In the genomic region with DNA sequence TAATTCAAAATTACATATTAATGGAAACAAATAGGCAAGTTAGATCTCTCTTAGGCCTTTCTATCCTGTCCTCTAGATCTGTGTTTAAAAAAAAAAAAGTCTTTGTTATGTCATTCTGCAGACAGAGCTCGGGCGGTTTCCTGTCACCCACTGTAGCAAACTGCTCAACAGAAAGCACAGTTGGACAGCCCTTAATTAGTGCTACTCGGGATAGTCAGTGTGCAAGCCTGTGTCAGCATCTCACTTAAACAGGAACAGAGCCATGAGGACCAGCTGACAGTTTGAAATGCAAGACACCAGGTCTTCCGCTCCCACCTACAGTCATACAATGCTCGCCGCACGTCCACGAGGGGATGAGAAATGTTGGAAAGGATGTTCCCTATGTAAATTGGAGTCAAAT, we compare ENCODE assay signal across 19 mouse cellular contexts.
DNase-seq lines count a peak whose midpoint lies in the region; ATAC-seq and TF ChIP-seq lines count a peak whose summit lies in the region.
"Had no signal": no experiment of that assay in that cellular context is flagged by ENCODE, and none has a peak within 500 bp of the region (broad histone marks: within the 10 kb centered on the region; RNA-seq: fewer than 3 reads in every experiment).

No protein-coding gene starts in this region.

- H3K4me3 ChIP-seq in hindbrain, embryonic 12.5 days: no peak overlapping the region
- H3K4me3 ChIP-seq in hindbrain, embryonic 10.5 days: no peak overlapping the region
- no peak overlapping the region for H3K4me3 ChIP-seq in midbrain, embryonic 15.5 days
- no peak overlapping the region for H3K4me3 ChIP-seq in midbrain, embryonic 10.5 days
- H3K4me3 ChIP-seq in forebrain, postnatal 0 days (ENCODE audit: low read depth, low read length): no peak overlapping the region
- no peak overlapping the region for H3K4me3 ChIP-seq in heart, embryonic 11.5 days (ENCODE audit: low read depth, low read length)
- H3K4me3 ChIP-seq: embryonic facial prominence, embryonic 10.5 days; heart, adult 2 months; heart, embryonic 12.5 days had no signal

- no peak for DNase-seq in hindbrain, embryonic 10.5 days (ENCODE audit: low spot score)
- DNase-seq in midbrain, embryonic 10.5 days (ENCODE audit: low spot score): no peak
- DNase-seq in forebrain, postnatal 0 days: no peak
- no peak for DNase-seq in adrenal gland, adult 2 months
- DNase-seq: adrenal gland, postnatal 25 days; cerebellum, adult 2 months; cerebellum, postnatal 10 days; gastrocnemius, postnatal 14 days; heart, adult 2 months had no signal

- no peaks in the 10 kb centered on the region for H3K4me1 ChIP-seq in hindbrain, embryonic 12.5 days
- no peaks in the 10 kb centered on the region for H3K4me1 ChIP-seq in hindbrain, embryonic 10.5 days (replicated peaks)
- H3K4me1 ChIP-seq in midbrain, embryonic 15.5 days: peaks cover 3% of the 10 kb centered on the region; the same call in 1 of the 2 replicates
- H3K4me1 ChIP-seq in midbrain, embryonic 10.5 days: no peaks in the 10 kb centered on the region; the same call in 1 of the 2 replicates
- H3K4me1 ChIP-seq in forebrain, postnatal 0 days (ENCODE audit: insufficient read depth): no peaks in the 10 kb centered on the region
- no peaks in the 10 kb centered on the region for H3K4me1 ChIP-seq in heart, embryonic 11.5 days (ENCODE audit: control insufficient read depth, insufficient read depth, low read length)
- H3K4me1 ChIP-seq: embryonic facial prominence, embryonic 10.5 days; heart, embryonic 12.5 days had no signal

- H3K9ac ChIP-seq in hindbrain, embryonic 12.5 days: no peak overlapping the region
- H3K9ac ChIP-seq in midbrain, embryonic 15.5 days: no peak overlapping the region
- H3K9ac ChIP-seq in forebrain, postnatal 0 days: no peak overlapping the region
- no peak overlapping the region for H3K9ac ChIP-seq in heart, embryonic 11.5 days (ENCODE audit: low read depth, low read length)
- H3K9ac ChIP-seq: heart, embryonic 12.5 days had no signal

- no peaks in the 10 kb centered on the region for H3K36me3 ChIP-seq in hindbrain, embryonic 12.5 days
- no peaks in the 10 kb centered on the region for H3K36me3 ChIP-seq in hindbrain, embryonic 10.5 days
- no peaks in the 10 kb centered on the region for H3K36me3 ChIP-seq in midbrain, embryonic 15.5 days (replicated peaks)
- no peaks in the 10 kb centered on the region for H3K36me3 ChIP-seq in midbrain, embryonic 10.5 days
- no peaks in the 10 kb centered on the region for H3K36me3 ChIP-seq in forebrain, postnatal 0 days (ENCODE audit: insufficient read depth)
- no peaks in the 10 kb centered on the region for H3K36me3 ChIP-seq in heart, embryonic 11.5 days (ENCODE audit: control insufficient read depth, insufficient read depth, low read length)
- H3K36me3 ChIP-seq: embryonic facial prominence, embryonic 10.5 days; heart, embryonic 12.5 days had no signal

- no peak for TF ChIP-seq CTCF in forebrain, postnatal 0 days (IDR thresholded peaks at IDR 0.05; ENCODE audit: low read depth)

- ATAC-seq in hindbrain, embryonic 12.5 days (ENCODE audit: low FRiP score): 0 out of 2 replicates have a peak, but pooled peaks have one; percentile 26
- peak; percentile 30; the same call in 1 of the 2 replicates for ATAC-seq in midbrain, embryonic 15.5 days (replicated peaks)
- ATAC-seq in forebrain, postnatal 0 days: peak; percentile 59
- ATAC-seq in heart, embryonic 11.5 days (replicated peaks; ENCODE audit: insufficient number of reproducible peaks, low FRiP score, low TSS enrichment): no peak
- ATAC-seq: activated CD4-positive, CD25-positive, alpha-beta regulatory T cell, adult 4 months; hindbrain, embryonic 16.5 days; inflammation-experienced regulatory T-cells, adult 6 months; Patski had no signal

- 81% methylated on average over 8 of the region's 8 CpGs for WGBS in hindbrain, embryonic 12.5 days
- 85% methylated on average over 8 of the region's 8 CpGs for WGBS in hindbrain, embryonic 10.5 days
- WGBS in midbrain, embryonic 15.5 days: 70% methylated on average over 8 of the region's 8 CpGs
- 85% methylated on average over 8 of the region's 8 CpGs for WGBS in midbrain, embryonic 10.5 days
- WGBS in forebrain, postnatal 0 days: 48% methylated on average over 8 of the region's 8 CpGs
- 77% methylated on average over 8 of the region's 8 CpGs for WGBS in heart, embryonic 11.5 days (ENCODE audit: insufficient replicate concordance)

- H3K27ac ChIP-seq in hindbrain, embryonic 12.5 days: no peak overlapping the region
- H3K27ac ChIP-seq in hindbrain, embryonic 10.5 days: no peak overlapping the region
- no peak overlapping the region for H3K27ac ChIP-seq in midbrain, embryonic 15.5 days
- no peak overlapping the region for H3K27ac ChIP-seq in midbrain, embryonic 10.5 days (replicated peaks)
- no peak overlapping the region for H3K27ac ChIP-seq in forebrain, postnatal 0 days (ENCODE audit: low read depth, low read length)
- H3K27ac ChIP-seq in heart, embryonic 11.5 days (ENCODE audit: low read depth, low read length): no peak overlapping the region
- H3K27ac ChIP-seq: embryonic facial prominence, embryonic 10.5 days; heart, adult 2 months had no signal

- no peak overlapping the region for H3K4me2 ChIP-seq in hindbrain, embryonic 12.5 days (replicated peaks)
- H3K4me2 ChIP-seq in midbrain, embryonic 15.5 days: no peak overlapping the region
- H3K4me2 ChIP-seq in forebrain, postnatal 0 days (ENCODE audit: low read depth): no peak overlapping the region
- no peak overlapping the region for H3K4me2 ChIP-seq in heart, embryonic 11.5 days
- H3K4me2 ChIP-seq: heart, embryonic 12.5 days had no signal

- no peaks in the 10 kb centered on the region for H3K9me3 ChIP-seq in hindbrain, embryonic 12.5 days (replicated peaks)
- no peaks in the 10 kb centered on the region for H3K9me3 ChIP-seq in hindbrain, embryonic 10.5 days
- no peaks in the 10 kb centered on the region for H3K9me3 ChIP-seq in midbrain, embryonic 15.5 days
- H3K9me3 ChIP-seq in midbrain, embryonic 10.5 days (replicated peaks): no peaks in the 10 kb centered on the region
- H3K9me3 ChIP-seq in forebrain, postnatal 0 days (ENCODE audit: low read length): no peaks in the 10 kb centered on the region
- no peaks in the 10 kb centered on the region for H3K9me3 ChIP-seq in heart, embryonic 11.5 days (replicated peaks; ENCODE audit: control insufficient read depth, low read length)
- H3K9me3 ChIP-seq: embryonic facial prominence, embryonic 10.5 days; heart, embryonic 12.5 days had no signal

- no peaks in the 10 kb centered on the region for H3K27me3 ChIP-seq in hindbrain, embryonic 12.5 days
- H3K27me3 ChIP-seq in hindbrain, embryonic 10.5 days (ENCODE audit: insufficient read depth, poor library complexity, severe bottlenecking): no peaks in the 10 kb centered on the region
- H3K27me3 ChIP-seq in midbrain, embryonic 15.5 days (replicated peaks): no peaks in the 10 kb centered on the region
- H3K27me3 ChIP-seq in midbrain, embryonic 10.5 days (ENCODE audit: low read depth, poor library complexity, severe bottlenecking): no peaks in the 10 kb centered on the region
- no peaks in the 10 kb centered on the region for H3K27me3 ChIP-seq in forebrain, postnatal 0 days (ENCODE audit: insufficient read depth, low read length)
- H3K27me3 ChIP-seq in heart, embryonic 11.5 days (ENCODE audit: control insufficient read depth, insufficient read depth, low read length): no peaks in the 10 kb centered on the region
- H3K27me3 ChIP-seq: CH12.LX; heart, embryonic 12.5 days had no signal
